Mouse (Mus musculus): ENCODE results near the gene Foxk2.

DNA sequence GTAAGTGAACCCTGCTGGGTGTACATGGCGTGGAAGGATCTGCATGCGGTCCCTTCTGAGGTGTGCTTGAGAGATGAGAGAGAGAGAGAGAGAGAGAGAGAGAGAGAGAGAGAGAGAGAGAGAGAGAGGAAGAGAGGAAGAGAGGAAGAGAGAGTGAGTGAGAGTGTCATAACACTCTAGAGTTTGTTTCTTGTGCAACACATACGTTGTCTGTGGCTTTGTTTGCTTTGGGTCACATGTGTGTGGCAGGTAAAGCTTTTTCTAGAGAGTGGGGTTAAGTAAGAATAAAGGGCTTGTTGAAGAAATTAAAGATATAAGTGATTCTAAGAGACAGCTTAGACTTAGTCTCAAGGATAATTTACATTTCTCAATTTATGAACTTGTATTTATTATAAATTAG lies 18.2 kb downstream of the Foxk2 start:
- no peak for TF ChIP-seq EP300 (IDR thresholded peaks at IDR 0.05; ENCODE audit: low read depth)
- TF ChIP-seq CTCF (IDR thresholded peaks at IDR 0.05; ENCODE audit: low read depth), result no peak
